Mouse (Mus musculus) common myeloid progenitor, adult 5-6 weeks (primary cell): ENCODE measurements around the gene Col6a3. TPM values are rescaled to one million over a fixed set of nuclear protein-coding genes. Genes with fewer than 3 reads are reported as not detected.

Experiments used
- ATAC-seq: replicated peaks from 2 replicates; pipeline ENCODE4 v1.8.0; 2016; ENCODE audit warnings: low read depth, mild to moderate bottlenecking, moderate TSS enrichment, inconsistent platforms; ENCODE audit not compliant: poor library complexity, severe bottlenecking
- total RNA-seq: library from RNA; stranded (forward); fragments of 200-1000, 187-1606 nt; gene quantifications from 2 replicates; pipeline ENCODE4 v1.2.3, GENCODE M21; 2017

The Col6a3 gene
- not detected in 2 replicates for total RNA-seq

DNA sequence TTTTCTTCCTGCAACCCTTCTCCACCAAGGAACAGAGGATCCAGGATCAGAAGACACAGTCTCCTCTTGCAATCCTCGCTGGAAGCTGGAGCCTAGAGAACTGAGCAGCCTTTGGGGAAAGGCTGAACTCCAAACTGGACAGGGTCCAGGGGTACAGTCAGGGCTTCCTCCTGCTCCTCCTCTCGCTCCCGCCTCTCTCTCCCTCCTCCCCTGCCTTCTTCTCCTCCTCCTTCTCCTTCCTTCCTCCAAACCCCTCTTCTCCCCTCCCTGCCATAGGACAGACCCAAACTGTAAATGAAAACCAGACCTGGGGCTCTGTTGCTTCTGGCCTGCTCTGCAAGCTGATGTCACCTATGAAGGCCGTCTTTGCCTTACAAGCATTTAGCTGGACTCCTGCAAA is at the start of gene Col6a3:
TSS of gene Col6a3 (minus strand) at position 136 of the 400 bp plus-strand sequence.
- ATAC-seq = no peak

DNA sequence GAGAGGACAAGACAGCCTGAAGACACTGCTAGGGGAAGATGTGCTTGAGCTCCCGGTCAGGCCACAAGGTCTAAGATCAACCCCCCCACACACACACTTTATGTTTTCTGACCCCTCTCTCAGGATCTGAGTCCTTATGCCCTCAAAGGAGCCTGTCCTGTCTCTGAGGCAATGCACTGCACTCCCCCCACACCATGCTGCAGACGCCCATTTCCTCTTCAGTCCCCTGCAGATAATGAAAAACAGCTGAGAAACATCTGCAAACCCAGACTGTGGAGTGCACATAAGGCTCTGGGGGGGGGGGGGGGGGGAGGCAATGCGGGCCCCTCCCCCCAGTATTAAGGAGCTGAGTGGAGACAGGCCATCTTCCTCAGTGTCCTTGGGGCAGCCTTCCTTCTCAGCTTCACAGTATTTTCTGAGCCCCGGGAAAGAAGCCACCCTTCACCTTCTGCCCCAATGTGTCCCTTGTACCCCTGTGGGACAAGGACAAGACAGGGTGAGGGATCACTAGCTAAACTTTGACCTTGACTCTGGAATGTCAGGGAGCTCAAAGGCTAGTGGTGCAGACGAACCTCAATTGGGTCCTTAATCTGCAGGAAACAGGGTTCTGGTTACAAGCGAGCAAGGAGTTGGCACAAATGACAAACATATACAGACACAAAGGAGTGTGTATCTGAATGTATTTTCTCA is 42.1 kb upstream of the Col6a3 start:
- ATAC-seq = no peak

DNA sequence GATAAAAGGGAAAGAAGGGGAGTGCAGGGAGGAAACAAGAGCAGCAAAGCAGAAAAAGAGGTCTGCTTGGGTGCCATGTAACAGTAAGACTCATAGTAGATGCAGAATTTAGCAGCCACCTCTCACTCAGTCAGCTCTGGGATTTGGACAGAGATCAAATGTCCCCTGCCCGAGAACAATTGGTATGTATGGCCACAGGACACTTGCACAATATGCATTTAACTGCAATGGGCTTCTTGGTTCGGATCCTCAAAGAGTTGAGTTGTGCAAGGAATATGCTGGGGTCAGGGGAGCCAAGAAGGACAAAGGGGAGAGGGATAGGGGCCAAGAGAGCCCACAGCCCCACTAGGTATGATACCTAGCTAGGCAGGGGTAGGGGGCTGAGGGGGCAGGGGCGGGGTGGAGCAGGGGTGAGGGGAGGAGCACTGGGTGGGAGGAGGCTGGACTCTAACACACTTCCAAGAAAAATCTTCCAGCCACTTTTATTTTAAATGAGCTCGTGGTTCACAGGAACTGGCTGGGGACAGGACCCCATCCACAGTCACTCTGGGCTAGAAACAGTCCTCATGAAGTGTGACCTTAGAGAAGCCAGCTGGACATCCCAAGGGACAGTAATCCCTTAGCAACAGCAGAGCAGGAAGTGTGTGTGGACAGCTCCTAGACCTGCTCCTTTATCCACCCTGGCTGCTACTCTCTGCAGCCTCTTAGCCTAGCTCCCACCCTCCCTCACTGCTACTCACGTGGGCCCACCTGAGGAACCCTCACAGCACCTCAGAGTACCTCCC is 32.9 kb upstream of the Col6a3 start:
- no peak for ATAC-seq

DNA sequence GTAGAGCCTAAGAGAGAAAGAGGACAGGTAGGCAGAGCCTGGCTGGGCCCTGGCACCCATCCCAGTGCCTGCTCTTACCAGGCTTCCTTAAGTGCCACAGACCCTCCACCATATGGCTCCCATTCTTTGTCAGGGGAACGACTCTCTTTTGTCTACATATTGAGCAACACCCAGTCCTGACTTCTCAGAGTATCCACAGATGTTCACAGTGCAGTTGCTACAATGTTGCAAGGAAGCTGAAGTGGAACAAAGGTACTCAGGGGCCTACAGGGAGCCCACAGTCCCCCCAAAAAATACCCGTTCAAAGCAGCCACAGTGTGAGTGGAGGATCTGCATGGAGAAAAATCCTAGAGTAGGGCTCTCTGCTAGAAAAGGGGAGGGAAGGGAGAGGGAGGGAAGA is 32.2 kb upstream of the Col6a3 start:
- no peak for ATAC-seq

DNA sequence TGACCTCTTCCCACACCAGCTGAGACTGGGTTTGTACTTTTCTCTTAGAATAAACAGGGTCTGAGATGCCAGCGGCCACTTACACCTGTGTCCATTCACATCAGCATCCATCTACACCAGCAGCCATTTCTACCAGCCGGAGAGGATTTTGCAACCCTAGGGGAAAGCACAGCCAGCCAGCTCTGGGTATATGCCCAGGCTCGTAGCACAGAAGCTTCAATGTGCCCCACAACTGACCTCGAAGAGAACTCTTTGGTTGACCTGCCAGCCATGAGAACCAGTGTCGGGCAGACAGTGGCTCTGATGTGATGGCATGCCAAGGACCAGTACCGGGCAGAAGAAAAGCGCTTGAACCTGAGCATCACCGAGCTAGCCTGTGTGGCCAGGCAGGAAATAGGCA is 31.6 kb upstream of the Col6a3 start:
- ATAC-seq = no peak

DNA sequence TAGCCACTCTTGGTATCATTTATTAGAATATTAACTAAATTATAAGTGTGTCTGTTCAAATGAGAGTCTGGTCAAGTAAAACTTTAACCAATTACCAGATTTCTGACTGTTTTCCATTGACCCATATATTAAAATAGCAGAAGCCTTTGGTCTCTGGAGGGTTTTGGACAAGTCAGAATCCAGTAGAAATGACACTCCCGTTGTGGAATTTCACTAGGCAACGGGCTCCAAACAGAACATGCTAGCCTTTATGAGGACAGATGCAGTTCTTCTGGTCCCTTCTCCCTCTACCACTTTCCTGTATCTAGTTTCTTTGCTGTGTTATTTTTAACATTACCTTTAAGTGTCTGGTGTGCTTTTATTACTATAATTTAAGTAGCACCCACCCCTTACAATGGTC is 26.8 kb upstream of the Col6a3 start:
- no peak for ATAC-seq

DNA sequence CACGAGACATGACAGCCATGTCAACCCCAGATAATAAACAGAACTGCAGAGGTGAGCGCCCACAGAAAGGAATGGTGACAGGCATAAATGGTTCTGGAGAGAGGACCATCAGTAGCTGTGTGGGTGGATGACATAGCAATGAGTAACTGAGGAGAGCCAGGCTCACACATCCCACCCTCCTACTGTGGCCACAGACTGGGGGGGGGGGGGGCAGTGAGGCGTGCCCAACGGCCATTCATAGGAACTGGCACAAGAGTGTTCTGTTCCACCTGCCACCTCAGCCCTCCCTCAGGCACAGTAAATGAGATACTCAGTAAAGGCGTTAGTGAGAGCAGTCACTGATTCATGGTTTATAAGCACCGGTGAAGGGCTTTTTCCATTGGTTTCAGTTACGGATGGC is 23.0 kb upstream of the Col6a3 start:
- no peak for ATAC-seq

DNA sequence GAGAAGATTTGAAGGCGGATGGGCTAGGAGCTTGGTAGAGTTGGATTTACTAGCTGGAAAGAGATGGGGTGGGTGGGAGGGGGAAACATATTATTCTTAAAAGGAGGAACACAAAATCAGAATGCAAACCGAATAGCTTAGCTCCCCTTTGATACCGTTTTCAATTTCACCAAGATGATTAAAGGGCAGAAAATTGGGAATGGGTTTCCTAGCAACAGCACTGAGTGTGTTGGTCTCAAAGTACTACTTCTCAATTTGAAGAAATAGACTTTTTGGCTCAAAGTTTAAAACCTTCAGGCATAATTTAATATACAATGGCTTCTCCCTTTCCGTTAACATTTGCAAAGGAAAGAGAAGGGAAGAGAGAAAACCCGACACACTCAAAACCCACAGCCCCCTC is 12.1 kb upstream of the Col6a3 start:
- ATAC-seq = no peak

DNA sequence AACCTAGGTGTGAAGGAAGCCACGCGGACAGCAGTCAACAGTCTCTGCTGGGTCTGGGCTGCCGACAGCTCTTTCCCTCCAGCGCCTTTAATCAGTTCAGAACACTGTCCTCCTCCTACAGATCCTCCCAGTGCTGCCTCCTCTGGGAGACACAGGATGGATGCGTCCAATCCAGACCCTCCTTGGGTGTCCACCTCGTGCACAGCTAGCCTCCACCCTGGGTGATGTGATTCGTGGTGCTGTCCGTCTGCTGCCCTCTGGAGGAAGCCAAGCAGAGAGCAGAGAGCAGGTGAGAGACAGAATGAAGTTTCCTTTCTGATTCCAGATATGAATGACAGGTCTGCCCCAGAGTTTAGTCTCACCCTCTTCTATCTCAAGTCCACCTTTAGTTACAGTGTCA is 6.1 kb upstream of the Col6a3 start:
- no peak for ATAC-seq

DNA sequence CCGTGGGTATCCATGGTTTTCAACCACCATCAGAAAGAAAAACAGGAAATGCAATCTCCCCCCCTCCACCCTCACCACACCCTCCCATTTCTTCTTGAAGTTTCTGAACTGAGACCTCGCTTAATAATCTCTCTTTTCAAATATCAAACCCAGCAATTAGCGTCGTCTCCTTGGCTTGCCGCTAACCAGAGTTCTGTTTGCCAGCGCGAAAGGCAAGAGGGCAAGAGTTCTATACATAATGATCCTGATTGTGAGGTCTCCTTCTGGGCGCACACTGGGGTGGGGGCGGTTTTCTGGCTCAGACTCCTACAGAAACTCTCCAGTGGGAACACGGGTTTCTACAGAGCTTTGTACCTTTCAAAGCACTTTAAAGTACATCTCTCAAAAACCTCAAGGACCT is 1.4 kb upstream of the Col6a3 start:
- ATAC-seq = no peak

DNA sequence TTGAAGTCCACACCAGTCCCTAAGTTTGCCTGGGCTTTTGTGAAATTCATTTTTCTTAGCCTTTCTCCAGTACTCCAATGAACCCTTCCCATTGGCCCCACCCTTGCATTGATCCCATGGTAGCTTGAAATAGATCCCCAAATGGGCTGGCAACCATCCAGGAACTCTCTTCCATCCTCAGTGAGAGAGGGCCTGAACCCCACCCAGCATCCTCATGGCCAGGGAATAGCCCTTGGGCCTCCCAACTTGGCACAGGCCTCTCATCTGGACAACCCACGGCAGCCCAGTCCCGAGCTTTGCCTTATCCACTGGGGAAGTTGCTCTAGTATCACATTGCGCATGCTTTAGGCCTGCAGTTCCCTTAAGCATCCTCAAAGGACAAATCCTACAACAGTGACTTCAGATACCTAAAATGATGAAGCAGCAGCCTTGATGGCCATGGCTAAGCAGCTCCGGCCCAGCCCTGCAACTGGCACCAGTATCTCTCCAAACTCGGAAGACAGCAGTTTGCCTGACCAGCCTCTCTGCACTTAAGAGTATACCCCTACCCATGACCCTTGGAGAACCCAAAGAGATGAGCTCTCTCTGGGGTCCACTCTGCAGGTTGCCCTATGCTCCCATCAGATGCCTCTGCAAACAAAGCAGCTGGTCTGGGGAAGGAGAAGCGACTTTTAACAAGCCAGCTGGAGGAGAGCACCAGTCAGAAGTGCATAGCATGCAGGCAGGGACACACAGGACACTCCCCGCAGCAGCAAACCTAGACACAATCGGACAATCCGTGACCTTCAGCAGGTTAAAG is 783 bp downstream of the Col6a3 start:
- ATAC-seq = no peak

DNA sequence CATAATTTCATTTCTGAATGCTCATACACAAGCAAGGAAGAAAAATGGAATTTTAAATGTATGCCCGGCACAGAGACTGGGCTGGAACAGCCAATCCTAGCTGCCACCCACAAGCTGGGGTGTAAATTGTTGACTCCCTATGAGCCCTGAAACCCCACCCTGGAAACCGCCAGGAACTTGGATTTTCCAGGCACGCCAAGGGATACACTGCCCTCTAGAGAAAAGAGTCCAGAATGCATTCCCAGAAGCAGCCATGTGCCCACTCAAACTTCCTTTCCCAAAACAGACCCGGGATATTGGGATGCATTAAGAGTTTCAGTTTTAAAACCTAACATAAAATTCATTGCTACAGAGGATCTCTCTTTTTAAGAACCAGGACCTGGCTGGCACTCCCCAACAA is 3.5 kb downstream of the Col6a3 start:
- no peak for ATAC-seq

DNA sequence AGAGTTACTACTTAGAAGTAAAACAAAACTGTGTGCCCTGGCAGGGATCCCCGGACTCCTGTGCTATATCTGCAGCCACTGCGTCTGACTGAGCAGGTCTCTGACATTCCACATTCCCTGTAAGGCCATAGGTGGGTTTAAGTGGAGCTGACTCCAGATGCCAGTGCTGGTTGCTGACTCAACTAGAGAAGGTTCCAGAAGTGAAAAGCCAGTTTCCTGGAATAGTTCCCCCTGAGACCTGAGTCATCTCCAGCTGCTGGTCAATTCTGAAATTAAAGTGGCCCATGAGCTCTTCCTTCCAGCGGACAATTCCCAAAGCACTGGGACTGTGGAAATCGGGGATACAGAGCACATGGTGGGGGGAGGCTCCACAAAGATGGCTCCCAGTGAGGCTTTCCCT is 5.1 kb downstream of the Col6a3 start:
- no peak for ATAC-seq

DNA sequence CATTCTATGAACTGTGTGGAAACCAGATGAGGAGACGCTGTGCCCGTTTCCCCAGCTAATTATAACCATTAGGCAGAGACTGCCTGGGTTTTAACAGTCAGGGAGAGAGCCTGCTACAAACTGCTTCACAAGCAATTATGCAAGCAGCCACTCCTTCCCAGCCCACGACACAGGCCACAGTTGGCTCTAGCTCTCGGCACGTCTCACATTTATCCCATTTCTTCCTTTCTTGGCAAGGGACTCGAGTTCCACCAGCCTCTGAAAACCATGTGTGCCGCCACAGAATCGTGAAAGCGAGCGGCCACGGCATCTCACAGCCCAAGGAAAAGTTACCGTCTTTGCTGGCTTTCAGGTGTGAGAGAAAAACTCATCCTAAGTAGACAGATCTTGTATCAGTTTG is 5.5 kb downstream of the Col6a3 start:
- no peak for ATAC-seq

DNA sequence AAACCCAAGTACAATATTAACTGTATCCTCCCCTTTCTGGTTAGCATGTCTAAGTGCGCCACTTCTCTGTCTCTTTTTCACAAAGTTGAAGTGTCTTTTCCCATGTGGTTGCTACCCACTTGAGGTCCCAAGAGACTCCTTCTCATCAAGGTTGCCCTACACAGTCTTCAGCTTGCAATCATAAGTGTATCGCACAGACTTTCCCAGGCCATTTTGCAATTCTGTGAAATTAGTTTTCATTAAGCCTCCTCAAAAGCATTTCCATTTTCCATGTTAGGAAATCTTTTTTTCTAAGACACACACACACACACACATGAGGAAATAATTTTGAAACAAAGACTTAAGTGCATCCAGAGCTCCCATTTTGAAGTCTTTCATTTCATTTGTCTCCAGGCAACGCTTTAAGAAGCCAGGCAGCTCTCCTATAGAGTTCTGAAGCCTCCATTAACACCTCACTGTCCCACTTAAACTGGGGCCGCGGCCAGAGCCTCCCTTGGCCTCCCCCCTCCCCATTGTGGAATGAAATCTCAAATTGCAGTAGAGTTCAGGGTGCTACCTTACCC is 7.5 kb downstream of the Col6a3 start:
- ATAC-seq = no peak

DNA sequence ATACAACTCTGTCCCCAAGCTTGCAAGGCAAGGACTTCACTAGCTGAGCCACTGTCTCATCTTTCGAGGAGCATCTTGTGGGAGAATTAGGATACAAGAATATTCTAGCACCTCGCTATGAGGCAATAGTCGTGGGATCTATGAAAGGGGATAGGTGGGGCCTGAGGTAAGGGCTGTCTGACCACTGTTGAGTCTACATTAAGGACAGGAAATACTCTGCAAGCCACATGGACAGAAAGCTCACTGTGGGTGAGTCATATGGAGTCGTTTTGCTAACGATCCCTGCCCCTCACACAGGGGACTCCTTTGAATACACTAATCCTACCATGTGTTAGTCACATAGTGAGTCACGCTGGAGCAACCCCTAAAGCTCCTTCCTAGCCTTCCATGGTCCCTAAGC is 9.1 kb downstream of the Col6a3 start:
- no peak for ATAC-seq

DNA sequence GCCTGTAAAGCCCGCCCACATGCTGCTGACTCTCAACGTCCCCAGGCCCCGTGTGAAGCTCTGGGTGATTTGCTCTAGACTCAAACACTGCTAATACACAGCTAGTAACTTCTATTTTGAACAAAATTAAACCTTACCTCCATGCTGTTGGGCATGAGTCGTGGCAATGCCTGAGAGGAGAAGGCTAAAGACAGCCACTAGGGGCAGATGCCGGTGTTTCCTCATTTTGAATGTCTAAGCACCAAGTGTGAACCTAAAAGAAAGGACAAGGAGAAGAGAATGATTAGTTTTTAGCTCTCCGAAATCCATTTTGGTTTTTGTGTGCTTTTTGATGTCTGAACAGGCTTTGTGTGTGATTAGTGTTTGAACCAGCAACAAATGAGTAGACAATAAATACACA is 13.8 kb downstream of the Col6a3 start:
- ATAC-seq = no peak

DNA sequence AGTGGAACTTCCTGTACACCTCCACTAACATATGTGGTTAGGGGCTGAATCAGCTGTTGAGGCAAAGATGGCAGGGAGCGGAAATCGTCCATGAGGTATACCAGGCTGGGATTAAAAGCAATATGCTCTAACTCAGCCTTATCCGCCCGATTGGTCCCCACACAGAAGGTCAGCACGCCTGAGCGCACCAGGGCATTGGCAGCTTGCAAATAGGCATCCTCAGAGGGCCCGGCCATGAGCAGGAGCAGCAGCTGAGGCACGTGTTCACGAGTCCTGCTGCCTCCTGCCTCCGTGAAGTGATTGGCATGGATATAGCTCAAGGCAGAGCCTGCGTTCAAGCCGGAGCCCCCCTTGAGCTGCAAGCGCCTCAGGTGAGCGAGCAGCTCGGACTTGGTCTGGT is 30.5 kb downstream of the Col6a3 start:
- no peak for ATAC-seq

DNA sequence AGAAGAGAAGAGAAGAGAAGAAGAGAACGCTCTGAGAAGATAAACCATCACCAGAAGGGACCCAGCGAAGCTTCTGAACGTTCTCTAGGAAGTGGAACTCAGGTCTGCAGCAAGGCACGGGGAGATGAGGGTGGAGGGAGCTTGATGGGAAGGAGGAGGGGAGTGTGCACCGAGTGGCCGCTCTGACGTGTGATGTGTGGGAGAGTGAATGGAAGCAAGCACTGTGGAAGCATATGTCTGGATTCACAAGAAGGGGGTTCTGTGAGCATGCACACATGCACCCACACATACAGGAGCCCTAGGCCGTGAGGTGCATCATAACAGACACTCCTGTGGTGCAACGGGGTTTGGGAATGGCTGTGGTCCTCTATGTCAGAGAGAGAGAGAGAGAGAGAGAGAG is 34.8 kb downstream of the Col6a3 start:
- ATAC-seq = no peak

DNA sequence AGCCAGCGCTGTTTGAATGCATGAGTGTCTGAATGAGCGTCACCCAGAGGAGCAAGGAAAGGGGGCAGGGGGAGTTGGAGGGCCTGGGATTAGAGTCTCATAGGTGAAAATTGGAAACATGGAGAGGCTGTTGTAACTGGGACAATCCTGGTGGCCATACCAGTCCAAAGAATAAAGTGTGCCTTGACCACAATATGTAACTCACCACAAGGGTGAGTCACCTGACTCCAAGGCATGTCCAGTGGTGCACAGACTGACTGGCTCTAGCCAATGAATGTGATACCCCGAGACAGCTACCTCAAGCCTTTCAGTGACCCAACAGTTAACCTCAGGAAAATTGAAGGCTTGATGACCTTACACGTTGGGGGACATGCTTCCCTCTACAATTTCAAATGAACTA is 40.7 kb downstream of the Col6a3 start:
- ATAC-seq = no peak

DNA sequence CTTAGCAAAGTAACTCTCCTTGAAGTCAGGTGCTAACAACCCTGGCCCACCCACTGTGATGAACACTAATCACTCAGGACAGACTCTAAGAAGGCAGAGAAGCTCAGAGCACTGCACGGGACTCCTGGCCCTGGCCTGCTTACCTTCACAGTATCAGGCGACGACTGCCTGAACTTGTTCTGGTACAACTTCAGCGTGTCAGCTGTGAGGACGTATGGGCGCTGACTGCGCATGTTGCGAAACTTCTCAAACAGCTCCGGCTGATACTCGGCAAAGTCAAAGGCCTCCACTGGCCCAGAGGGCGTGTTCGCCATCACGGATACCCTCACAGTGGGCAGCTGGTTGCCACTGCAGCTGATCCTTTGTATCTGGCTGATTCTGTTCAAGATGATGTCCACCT is 42.7 kb downstream of the Col6a3 start:
- ATAC-seq = no peak
